9 mouse cellular contexts compared by ENCODE assay signal in genomic region chr11:96463986-96464715, GRCm38 (mm10). TPM values are rescaled to one million over a fixed set of nuclear protein-coding genes. Genes with fewer than 3 reads are reported as not detected.
DNase-seq lines count a peak whose midpoint lies in the region; ATAC-seq and TF ChIP-seq lines count a peak whose summit lies in the region.
"Had no signal": no experiment of that assay in that cellular context is flagged by ENCODE, and none has a peak within 500 bp of the region (broad histone marks: within the 10 kb centered on the region; RNA-seq: fewer than 3 reads in every experiment).

TSS of gene Skap1 (plus strand) at chr11:96464593.

- H3K36me3 ChIP-seq in kidney, adult 2 months (ENCODE audit: control insufficient read depth, insufficient read depth, low read length) = no peaks in the 10 kb centered on the region
- H3K36me3 ChIP-seq in midbrain, embryonic 15.5 days (replicated peaks) = no peaks in the 10 kb centered on the region

- H3K27ac ChIP-seq in kidney, adult 2 months (ENCODE audit: insufficient read depth, low read depth, low read length) = no peak within 1 kb of the TSS
- 0 out of 2 replicates have a peak within 1 kb of the TSS, but pooled peaks have one; percentile 1 for H3K27ac ChIP-seq in midbrain, embryonic 15.5 days
- H3K27ac ChIP-seq: macrophage had no signal

- TF ChIP-seq POLR2A in kidney, adult 2 months (IDR thresholded peaks at IDR 0.05; ENCODE audit: low read depth, low read length) = no peak

- H3K4me2 ChIP-seq in midbrain, embryonic 15.5 days = peak within 1 kb of the TSS; percentile 70

- H3K4me3 ChIP-seq in kidney, adult 2 months (ENCODE audit: insufficient read depth, low read depth, low read length) = peak within 1 kb of the TSS; percentile 38; the same call in 1 of the 2 replicates
- H3K4me3 ChIP-seq in midbrain, embryonic 15.5 days = peak within 1 kb of the TSS; percentile 33

- ATAC-seq in midbrain, embryonic 15.5 days (replicated peaks) = no peak

- H3K27me3 ChIP-seq in kidney, adult 2 months (replicated peaks; ENCODE audit: control insufficient read depth, insufficient read depth, low read length) = no peaks in the 10 kb centered on the region
- H3K27me3 ChIP-seq in midbrain, embryonic 15.5 days (replicated peaks) = no peaks in the 10 kb centered on the region

- no peak for TF ChIP-seq CTCF in kidney, adult 2 months (conservative IDR thresholded peaks at IDR 0.05; ENCODE audit: insufficient read depth, insufficient read length, low read depth, low read length)

- H3K9ac ChIP-seq in midbrain, embryonic 15.5 days = no peak within 1 kb of the TSS

- WGBS in kidney, adult 2 months = 9% methylated on average over 37 of the region's 42 CpGs
- 7% methylated on average over 35 of the region's 42 CpGs for WGBS in midbrain, embryonic 15.5 days

- no peaks in the 10 kb centered on the region for H3K9me3 ChIP-seq in midbrain, embryonic 15.5 days

- DNase-seq in kidney, adult 2 months = no peak
- no peak for DNase-seq in kidney, adult 8-10 months
- peak; percentile 42 to 44 for DNase-seq in adrenal gland, postnatal 36 days
- DNase-seq in induced T-regulatory cell, adult 2 months (ENCODE audit: low read depth) = peak; percentile 85
- no peak for DNase-seq in urinary bladder, postnatal 36 days (ENCODE audit: low spot score in 2 of 2)
- no peak for DNase-seq in spleen, postnatal 36 days (ENCODE audit: low spot score in 2 of 2)
- no peak for DNase-seq in left cerebral cortex, adult 9 months (ENCODE audit: low spot score in 2 of 2)

- no peaks in the 10 kb centered on the region for H3K4me1 ChIP-seq in kidney, adult 2 months (ENCODE audit: control insufficient read depth, insufficient read depth, low read length)
- peaks cover 52% of the 10 kb centered on the region for H3K4me1 ChIP-seq in midbrain, embryonic 15.5 days

RNA-seq across cellular contexts. Expression of gene Skap1, which starts in this region (rescaled TPM):
- polyA plus RNA-seq in kidney, adult 2 months (2012; rRNA removed) = 1.0 and 3.3 TPM in 2 replicates
- 1 to 10 TPM; 7.5 to 8.2 TPM for total RNA-seq in adrenal gland, postnatal 36 days (2021)
- polyA plus RNA-seq in midbrain, embryonic 15.5 days (2015; fragmentation: Nextera tagmentation; extraction: Ambion mirVana) = 3.0 and 3.8 TPM in 2 replicates

Comparison
In these comparisons a context has a peak if more than half of its experiments do, and no peak if none do; other contexts are left out.
1. DNase-seq: peak in adrenal gland, postnatal 36 days (2 of 2) and induced T-regulatory cell, adult 2 months (single experiment); none in kidney, adult 2 months (single experiment), kidney, adult 8-10 months (0 of 2), urinary bladder, postnatal 36 days (0 of 2), spleen, postnatal 36 days (0 of 2) and left cerebral cortex, adult 9 months (0 of 2).